Mouse (Mus musculus): Measurements from ENCODE around the gene Egfl8.

Gene Egfl8

DNA sequence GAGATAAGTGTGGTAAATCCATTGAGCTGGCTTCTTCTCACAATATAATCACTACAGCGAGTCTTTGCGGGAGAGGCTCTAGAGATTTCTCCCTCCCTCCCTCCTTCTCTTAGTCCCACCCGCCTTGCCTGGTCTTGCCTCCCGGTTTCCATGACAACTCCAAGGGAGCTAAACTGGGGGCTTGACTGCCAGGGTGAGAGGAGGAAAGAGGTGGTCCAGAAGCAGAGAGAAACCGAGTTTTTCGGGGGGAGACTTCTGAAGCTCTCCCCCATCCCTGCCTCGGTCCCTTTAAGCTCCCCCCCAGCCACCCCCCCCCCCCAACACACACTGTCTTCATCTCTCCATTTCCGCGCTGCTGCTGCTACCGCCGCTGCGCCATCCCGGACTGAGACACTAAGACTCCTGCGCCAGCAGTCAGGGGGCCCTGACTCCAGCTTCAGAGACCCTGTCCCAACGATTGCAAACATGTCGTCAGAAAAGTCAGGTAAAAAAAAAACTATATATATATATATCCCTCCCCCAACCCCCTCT is 13.5 kb upstream of the Egfl8 start, which contains the start of gene Prrt1:
Gene Prrt1, plus strand, starts transcription at position 313 of the 531 bp plus-strand sequence.
- no peak for DNase-seq (ENCODE audit: low read depth in 2 of 2, low spot score in 2 of 2)

- no peak for DNase-seq (ENCODE audit: low read depth in 2 of 2, low spot score in 2 of 2)
Observed at GRCm38 (mm10) chr17:34628644-34628967, 12.8 kb upstream of the Egfl8 start.

- no peak for DNase-seq (ENCODE audit: low read depth in 2 of 2, low spot score in 2 of 2)
Observed at GRCm38 (mm10) chr17:34627943-34628643, 12.3 kb upstream of the Egfl8 start, which contains the start of gene Ppt2. TSS of gene Ppt2 (minus strand) at chr17:34628510.

DNA sequence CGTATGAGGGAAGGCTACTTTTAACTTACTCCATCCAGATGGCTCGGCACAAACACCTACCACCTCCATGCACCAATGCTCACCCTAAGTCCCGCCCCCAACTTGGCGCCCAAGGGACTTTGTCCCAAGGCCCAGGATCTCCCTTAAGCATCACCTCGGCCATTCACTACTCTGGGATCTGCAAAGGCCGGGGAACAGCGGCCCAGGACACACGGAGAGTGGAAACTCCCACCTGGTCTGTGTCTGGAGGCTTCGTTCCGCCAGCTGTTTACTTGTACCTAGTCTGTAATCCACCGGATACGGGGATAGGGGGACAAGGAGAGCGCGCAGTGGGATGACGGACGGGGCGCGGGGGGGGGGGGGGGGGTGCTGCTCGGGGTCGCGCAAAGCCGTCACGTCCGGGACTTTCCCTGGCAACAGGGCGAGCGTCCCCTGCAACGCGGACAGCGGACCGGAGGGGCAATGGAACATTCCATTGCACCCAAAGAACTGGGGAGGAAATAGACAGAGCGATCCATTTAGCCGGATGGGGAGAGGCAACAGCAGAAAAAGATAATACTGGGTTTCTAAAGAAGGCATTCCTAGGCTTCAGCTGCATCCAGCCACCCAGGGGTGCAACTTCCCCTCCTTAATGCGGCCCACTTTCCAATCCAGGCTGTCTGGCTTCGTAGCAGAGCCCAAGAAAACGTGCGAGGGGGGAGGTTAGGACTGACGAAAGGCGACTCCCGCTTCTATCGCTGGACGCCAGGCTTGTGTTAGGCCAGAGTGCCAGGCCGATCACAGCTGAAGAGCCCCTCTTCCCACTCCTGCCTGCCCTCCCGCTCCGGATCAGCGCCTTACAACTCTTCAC is 11.5 kb upstream of the Egfl8 start:
- DNase-seq (ENCODE audit: low read depth in 2 of 2, low spot score in 2 of 2): peak; percentile 75 to 84

DNA sequence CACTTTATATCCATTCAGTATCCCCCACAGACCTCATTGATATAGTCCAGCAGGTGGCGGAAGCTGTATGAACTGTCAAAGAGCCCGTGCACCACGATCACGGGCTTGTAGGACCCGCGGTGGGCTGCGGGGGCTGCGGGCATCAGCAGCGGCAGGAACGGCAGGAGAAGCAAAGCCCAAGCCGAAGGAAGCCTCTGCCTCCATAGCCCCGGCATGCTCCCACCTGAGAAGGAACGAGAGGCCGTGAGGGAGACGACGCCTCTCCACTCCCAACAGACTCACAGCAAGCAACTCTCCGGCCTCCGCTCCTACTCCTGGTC is 11.0 kb upstream of the Egfl8 start:
- DNase-seq (ENCODE audit: low read depth in 2 of 2, low spot score in 2 of 2): peak in 1 of 2 experiments; percentile 41

DNA sequence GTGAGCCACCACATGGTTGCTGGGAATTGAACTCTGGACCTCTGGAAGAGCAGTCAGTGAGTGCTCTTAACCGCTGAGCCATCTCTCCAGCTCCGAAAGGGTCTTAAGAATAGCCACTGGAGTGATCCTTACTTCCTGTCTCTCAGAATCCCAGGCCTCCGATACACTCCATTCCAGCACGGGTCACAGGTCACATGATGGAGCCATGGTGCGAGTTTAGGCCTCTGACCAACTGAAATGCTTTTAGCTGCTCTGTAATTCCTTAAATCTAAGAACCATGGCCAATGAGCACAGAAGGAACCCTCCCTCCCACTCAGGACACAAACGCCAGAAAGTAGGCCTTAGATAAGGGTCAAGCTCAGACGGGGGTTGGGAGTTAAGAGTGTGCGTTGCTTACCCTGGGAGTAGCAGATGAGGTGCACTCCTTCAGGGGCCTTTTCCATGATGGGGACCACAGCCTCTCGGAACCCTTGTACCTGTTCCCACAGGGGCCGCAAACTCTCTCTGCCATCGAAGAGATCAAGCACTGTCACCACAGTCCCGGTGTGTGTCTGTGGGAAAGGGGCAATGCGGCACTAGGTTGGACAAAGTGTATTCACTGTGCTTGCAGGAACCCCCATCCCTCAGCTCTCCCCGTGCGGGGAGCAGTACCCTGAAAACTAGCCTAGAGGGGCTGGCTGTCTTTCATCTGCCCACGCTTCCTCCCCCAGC is 10.4 kb upstream of the Egfl8 start:
- DNase-seq (ENCODE audit: low read depth in 2 of 2, low spot score in 2 of 2): no peak

DNA sequence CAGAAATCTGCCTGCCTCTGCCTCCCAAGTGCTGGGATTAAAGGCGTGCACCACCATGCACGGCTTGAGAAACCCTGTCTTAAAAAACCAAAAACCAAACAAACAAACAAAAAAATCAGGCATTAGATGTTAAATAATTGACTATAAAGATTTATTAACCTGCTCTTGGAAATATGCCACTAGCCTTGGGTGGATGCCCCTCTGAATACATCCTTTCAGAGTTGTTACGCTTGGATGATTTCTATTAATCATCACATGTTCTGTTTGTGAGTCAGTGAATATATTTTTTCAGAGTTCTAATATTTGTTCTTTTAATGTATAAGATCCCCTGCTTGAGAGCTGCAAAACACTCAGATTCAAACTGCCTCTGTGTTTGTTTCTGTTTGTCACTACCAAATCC is 9.2 kb upstream of the Egfl8 start:
- DNase-seq (ENCODE audit: low read depth in 2 of 2, low spot score in 2 of 2): no peak

DNA sequence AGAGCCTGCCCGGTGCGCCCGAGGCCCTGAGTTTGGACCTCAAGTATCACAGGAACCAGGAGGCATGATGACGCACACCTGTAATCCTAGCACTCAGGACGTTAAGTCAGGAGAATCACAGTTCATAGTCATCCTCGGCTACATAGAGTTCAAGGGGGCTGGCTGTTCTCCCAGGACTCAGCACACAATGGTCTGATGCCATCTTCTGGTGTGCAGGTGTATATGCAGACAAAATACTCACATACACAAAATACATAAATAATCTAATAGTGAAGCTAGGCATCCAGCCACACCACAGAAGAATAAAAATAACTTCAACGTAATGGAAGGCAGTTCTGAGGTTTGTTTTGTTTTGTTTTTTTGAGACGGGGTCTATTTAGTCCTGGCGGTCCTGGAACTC is 7.4 kb upstream of the Egfl8 start:
- no peak for DNase-seq (ENCODE audit: low read depth in 2 of 2, low spot score in 2 of 2)

DNA sequence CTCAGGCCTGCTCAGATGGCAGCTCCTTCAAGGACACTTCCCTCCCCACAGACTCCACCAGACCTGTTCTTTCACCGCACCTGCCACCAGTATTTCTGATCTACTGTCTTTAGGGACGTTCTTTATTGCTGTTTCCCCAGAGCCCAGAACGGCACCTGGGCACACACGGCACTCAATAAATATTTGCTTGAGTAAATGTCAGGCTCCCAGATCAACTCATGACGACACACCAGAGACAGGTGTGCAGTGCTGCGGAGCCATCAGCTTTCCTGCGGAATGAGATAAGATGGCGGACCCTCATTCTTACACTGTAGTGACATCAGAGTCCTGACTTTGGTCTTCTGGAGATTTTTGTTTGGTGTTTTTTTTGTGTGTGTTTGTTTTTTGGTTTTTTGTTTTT is 5.2 kb upstream of the Egfl8 start:
- no peak for DNase-seq (ENCODE audit: low read depth in 2 of 2, low spot score in 2 of 2)

DNA sequence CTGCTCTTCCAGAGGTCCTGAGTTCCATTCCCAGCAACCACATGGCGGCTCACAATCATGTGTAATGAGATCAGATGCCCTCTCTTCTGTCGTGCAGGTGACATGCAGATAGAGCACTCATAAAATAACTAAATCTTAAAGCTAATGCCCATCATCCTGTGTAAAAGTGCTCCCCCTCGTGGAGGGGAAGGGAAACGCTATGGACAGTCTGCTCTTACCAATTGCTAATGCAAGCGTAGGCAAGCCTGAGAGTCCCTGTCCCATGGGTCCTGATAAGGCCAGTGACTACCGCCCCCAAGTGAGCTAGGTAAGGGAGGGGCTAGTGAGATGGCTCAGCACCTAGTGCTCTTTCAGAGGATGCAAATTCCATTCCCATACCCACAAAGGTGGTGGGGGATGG is 3.2 kb upstream of the Egfl8 start:
- peak; percentile 76 to 88 for DNase-seq (ENCODE audit: low read depth in 2 of 2, low spot score in 2 of 2)

GRCm38 (mm10) chr17:34613830-34614229 is 1.9 kb downstream of the Egfl8 start:
- no peak for DNase-seq (ENCODE audit: low read depth in 2 of 2, low spot score in 2 of 2)

DNA sequence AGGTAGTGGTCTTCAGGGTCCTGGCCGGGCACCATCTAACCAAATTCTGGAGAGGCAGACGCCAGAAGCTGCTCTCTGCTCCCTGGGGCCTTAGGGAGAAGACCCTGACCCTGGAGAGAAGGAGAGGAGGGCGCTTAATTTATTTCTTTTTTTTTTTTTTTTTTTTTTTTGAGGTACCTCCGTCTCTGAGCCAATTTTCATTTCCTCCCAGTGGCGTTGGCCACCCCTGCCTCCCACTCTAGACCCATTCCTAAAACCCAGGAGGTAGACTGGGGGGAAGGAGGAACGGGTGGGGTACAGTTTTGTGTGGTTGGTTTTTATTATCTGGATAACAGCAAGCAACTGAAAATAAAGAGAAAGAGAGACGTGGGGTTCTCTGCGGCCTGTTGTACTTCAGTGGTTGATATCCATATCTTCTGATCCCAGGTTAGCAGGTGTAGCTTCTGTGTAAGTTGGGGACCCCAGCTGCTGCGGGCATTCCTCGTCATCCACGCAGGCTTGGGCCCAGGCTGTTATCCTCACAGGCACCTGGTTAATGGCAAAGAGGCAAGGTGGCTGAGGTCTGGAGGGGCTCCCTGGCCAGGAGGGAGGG is 2.6 kb downstream of the Egfl8 start:
- DNase-seq (ENCODE audit: low read depth in 2 of 2, low spot score in 2 of 2): no peak

DNA sequence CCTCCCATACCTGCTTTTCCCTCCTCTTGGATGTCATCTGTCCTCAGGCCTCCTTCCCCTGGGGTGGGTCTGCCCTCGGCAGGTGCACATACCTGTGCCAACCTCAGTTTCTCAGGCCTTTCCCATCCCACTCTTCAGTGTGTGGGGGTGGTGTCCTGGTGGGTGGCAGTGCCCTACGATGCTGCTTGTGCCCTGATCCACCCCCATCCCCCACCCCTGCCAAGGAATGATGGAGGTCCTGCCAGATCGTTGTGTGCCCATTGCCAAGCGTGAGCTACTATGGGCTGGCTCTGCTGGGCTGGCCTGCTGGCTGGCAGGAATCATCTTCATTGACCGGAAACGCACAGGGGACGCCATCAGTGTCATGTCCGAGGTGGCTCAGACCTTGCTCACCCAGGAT is 4.7 kb downstream of the Egfl8 start:
- DNase-seq (ENCODE audit: low read depth in 2 of 2, low spot score in 2 of 2): no peak

DNA sequence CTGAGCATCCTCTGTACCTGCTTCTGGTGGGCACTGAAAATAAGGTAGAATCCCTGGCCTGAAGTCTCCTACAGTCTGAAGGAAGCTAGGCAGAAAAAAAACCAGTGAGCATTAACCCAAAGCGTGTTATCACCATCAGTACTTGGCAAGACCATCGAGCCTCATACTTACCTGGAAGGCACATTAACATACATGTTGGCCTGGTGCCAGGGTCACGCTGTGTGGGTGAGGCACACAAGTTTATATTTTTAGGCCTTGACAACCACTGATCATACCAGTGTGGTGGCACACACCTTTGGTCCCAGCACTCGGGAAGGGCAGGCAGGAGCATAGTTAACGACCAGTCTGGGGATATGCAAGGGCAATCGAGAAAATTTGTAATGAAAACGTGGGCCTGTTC is 7.8 kb downstream of the Egfl8 start:
- no peak for DNase-seq (ENCODE audit: low read depth in 2 of 2, low spot score in 2 of 2)

- DNase-seq (ENCODE audit: low read depth in 2 of 2, low spot score in 2 of 2): no peak
Observed at GRCm38 (mm10) chr17:34606186-34607039, 9.4 kb downstream of the Egfl8 start.

- DNase-seq (ENCODE audit: low read depth in 2 of 2, low spot score in 2 of 2): peak; percentile 80 to 89
Observed at GRCm38 (mm10) chr17:34605609-34606008, 10.2 kb downstream of the Egfl8 start.

GRCm38 (mm10) chr17:34604511-34605237 is 11.1 kb downstream of the Egfl8 start:
- DNase-seq (ENCODE audit: low read depth in 2 of 2, low spot score in 2 of 2): no peak

GRCm38 (mm10) chr17:34604061-34604508 is 11.7 kb downstream of the Egfl8 start, which contains the start of gene Agpat1:
TSS of gene Agpat1 (plus strand) at chr17:34604262.
- peak; percentile 97 for DNase-seq (ENCODE audit: low read depth in 2 of 2, low spot score in 2 of 2)

- DNase-seq (ENCODE audit: low read depth in 2 of 2, low spot score in 2 of 2): peak; percentile 95 to 96
Observed at GRCm38 (mm10) chr17:34603375-34604060, 12.3 kb downstream of the Egfl8 start, which contains the start of gene Rnf5. TSS of gene Rnf5 (minus strand) at chr17:34603690.

Measured in CD8-positive naive resting alpha-beta T cell, adult 2 months (primary cell).